Mouse (Mus musculus) myocyte (in vitro differentiated cells): Measurements from ENCODE around the gene Yipf3.

Experiments used
- CEBPB ChIP-seq: IDR thresholded peaks from 2 replicates; pipeline ENCODE4 v1.6.1; 2011; ENCODE audit warnings: mild to moderate bottlenecking, moderate library complexity; ENCODE audit not compliant: poor library complexity, insufficient read depth, severe bottlenecking
- MAX ChIP-seq: IDR thresholded peaks from one replicate; pipeline ENCODE4 v1.6.1; 2011; ENCODE audit warnings: low read depth, mild to moderate bottlenecking, control low read depth
- MYOD1 ChIP-seq, 3 experiments: IDR thresholded peaks; one replicate each; pipeline ENCODE4 v1.6.1; 2011; ENCODE audit warnings: control low read depth in 2 of 3, low read depth in 2 of 3, mild to moderate bottlenecking in 2 of 3, moderate library complexity in 1 of 3; ENCODE audit not compliant: insufficient read length in 2 of 3, control insufficient read depth in 1 of 3
- POLR2A ChIP-seq: IDR thresholded peaks from one replicate; pipeline ENCODE4 v1.6.1; 2011; ENCODE audit warnings: low read depth, mild to moderate bottlenecking, control low read depth, moderate library complexity; ENCODE audit not compliant: insufficient read length

DNA sequence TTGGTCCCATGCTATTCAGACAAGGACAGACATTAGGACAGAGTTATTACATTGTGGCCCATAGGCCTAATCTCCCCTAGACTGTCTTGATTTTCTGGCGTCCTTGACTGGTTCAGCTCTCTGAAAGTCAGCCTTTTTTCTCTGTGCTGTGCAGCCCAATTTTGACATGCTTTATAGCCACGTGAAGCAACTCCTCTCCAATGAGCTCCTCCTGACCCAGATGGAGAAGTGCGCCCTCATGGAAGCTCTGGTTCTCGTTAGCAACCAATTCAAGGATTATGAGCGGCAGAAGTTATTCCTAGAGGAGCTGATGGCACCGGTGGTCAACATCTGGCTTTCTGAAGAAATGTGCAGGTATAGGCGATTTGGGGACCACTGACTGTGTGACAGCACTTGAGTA is 20.3 kb upstream of the Yipf3 start:
- TF ChIP-seq POLR2A (no peak), MAX (no peak), MYOD1 (IDR thresholded peaks at IDR 0.05; ENCODE audit: control insufficient read depth in 1 of 3, insufficient read length in 2 of 3, low read depth in 2 of 3) (no peak), CEBPB (no peak)
